Mouse (Mus musculus): ENCODE measurements around the gene Hist1h2af. TPM values are rescaled to one million over a fixed set of nuclear protein-coding genes. Genes with fewer than 3 reads are reported as not detected.

Gene Hist1h2af
- polyA plus RNA-seq, 1 experiment from 2014 or later = not detected

Other genes with a start within 250 kb of the Hist1h2af start
- 25.9 TPM for gene Zfp322a, start 164.7 kb upstream of the Hist1h2af start, polyA plus RNA-seq (2017; shearing (Covaris generic))
- 12.4 TPM for gene Abt1, start 110.0 kb upstream of the Hist1h2af start, polyA plus RNA-seq (2017; shearing (Covaris generic))
- 0.05 TPM for gene Btn1a1, start 68.0 kb upstream of the Hist1h2af start, polyA plus RNA-seq (2017; shearing (Covaris generic))
- gene Btn2a2, start 45.0 kb upstream of the Hist1h2af start, polyA plus RNA-seq (2017; shearing (Covaris generic)) = not detected
- 5.1 TPM for gene Hist1h4h, start 2.9 kb upstream of the Hist1h2af start, polyA plus RNA-seq (2017; shearing (Covaris generic))
- 0.53 TPM for gene Hist1h3g, start 1.5 kb downstream of the Hist1h2af start, polyA plus RNA-seq (2017; shearing (Covaris generic))
- gene Hist1h2bh, start 9.5 kb downstream of the Hist1h2af start, polyA plus RNA-seq (2017; shearing (Covaris generic)) = not detected
- 0.37 TPM for gene Hist1h3f, start 10.1 kb downstream of the Hist1h2af start, polyA plus RNA-seq (2017; shearing (Covaris generic))
- gene Hist1h4f, start 17.7 kb downstream of the Hist1h2af start, polyA plus RNA-seq (2017; shearing (Covaris generic)) = 0.66 TPM
- gene Hist1h1d, start 19.4 kb downstream of the Hist1h2af start, polyA plus RNA-seq (2017; shearing (Covaris generic)) = 0.60 TPM
- gene Hist1h3e, start 28.5 kb downstream of the Hist1h2af start, polyA plus RNA-seq (2017; shearing (Covaris generic)) = 2.0 TPM
- gene Hist1h2ae, start 37.3 kb downstream of the Hist1h2af start, polyA plus RNA-seq (2017; shearing (Covaris generic)) = 4.5 TPM
- 3.0 TPM for gene Hist1h2bg, start 37.5 kb downstream of the Hist1h2af start, polyA plus RNA-seq (2017; shearing (Covaris generic))
- 0.68 TPM for gene Hist1h2bf, start 40.3 kb downstream of the Hist1h2af start, polyA plus RNA-seq (2017; shearing (Covaris generic))
- not detected for gene Hist1h2ad, start 40.5 kb downstream of the Hist1h2af start, polyA plus RNA-seq (2017; shearing (Covaris generic))
- gene Hist1h3d, start 41.9 kb downstream of the Hist1h2af start, polyA plus RNA-seq (2017; shearing (Covaris generic)) = 0.18 TPM
- 17.1 TPM for gene Hist1h4d, start 47.7 kb downstream of the Hist1h2af start, polyA plus RNA-seq (2017; shearing (Covaris generic))
- gene Hist1h2be, start 87.2 kb downstream of the Hist1h2af start, polyA plus RNA-seq (2017; shearing (Covaris generic)) = 3.0 TPM
- gene Hist1h1e, start 88.7 kb downstream of the Hist1h2af start, polyA plus RNA-seq (2017; shearing (Covaris generic)) = 13.2 TPM
- gene Hist1h2ac, start 150.0 kb downstream of the Hist1h2af start, polyA plus RNA-seq (2017; shearing (Covaris generic)) = 0.59 TPM
- gene Hist1h2bc, start 150.3 kb downstream of the Hist1h2af start, polyA plus RNA-seq (2017; shearing (Covaris generic)) = 10.5 TPM
- gene Hist1h1t, start 161.9 kb downstream of the Hist1h2af start, polyA plus RNA-seq (2017; shearing (Covaris generic)) = not detected
- 5.3 TPM for gene Hist1h4c, start 164.5 kb downstream of the Hist1h2af start, polyA plus RNA-seq (2017; shearing (Covaris generic))
- 0.74 TPM for gene Hfe, start 176.9 kb downstream of the Hist1h2af start, polyA plus RNA-seq (2017; shearing (Covaris generic))
- gene Hist1h1c, start 204.9 kb downstream of the Hist1h2af start, polyA plus RNA-seq (2017; shearing (Covaris generic)) = 23.2 TPM
- gene Hist1h3c, start 211.7 kb downstream of the Hist1h2af start, polyA plus RNA-seq (2017; shearing (Covaris generic)) = 0.38 TPM
- gene Hist1h2bb, start 212.8 kb downstream of the Hist1h2af start, polyA plus RNA-seq (2017; shearing (Covaris generic)) = not detected
- 1.7 TPM for gene Hist1h2ab, start 217.2 kb downstream of the Hist1h2af start, polyA plus RNA-seq (2017; shearing (Covaris generic))
- not detected for gene Hist1h3b, start 218.4 kb downstream of the Hist1h2af start, polyA plus RNA-seq (2017; shearing (Covaris generic))
- gene Hist1h4b, start 223.1 kb downstream of the Hist1h2af start, polyA plus RNA-seq (2017; shearing (Covaris generic)) = 14.5 TPM
- not detected for gene Hist1h4a, start 227.3 kb downstream of the Hist1h2af start, polyA plus RNA-seq (2017; shearing (Covaris generic))
- 4.0 TPM for gene Hist1h3a, start 228.5 kb downstream of the Hist1h2af start, polyA plus RNA-seq (2017; shearing (Covaris generic))
- 1.1 TPM for gene Hist1h1a, start 229.8 kb downstream of the Hist1h2af start, polyA plus RNA-seq (2017; shearing (Covaris generic))
- not detected for gene Trim38, start 236.0 kb downstream of the Hist1h2af start, polyA plus RNA-seq (2017; shearing (Covaris generic))

All from CD4-positive, CD25-positive, alpha-beta regulatory T cell (primary cell).